Mouse (Mus musculus) kidney, embryonic 15.5 days (tissue): ENCODE data around the gene Nfkb2. TPM values are rescaled to one million over a fixed set of nuclear protein-coding genes. Genes with fewer than 3 reads are reported as not detected.

ENCODE experiments used
- ATAC-seq: fragments of 200-750 bp; cut with Nextera tagmentation; replicated peaks from 2 replicates; pipeline ENCODE4 v1.8.0; 2017; ENCODE audit warnings: moderate TSS enrichment; ENCODE audit not compliant: low FRiP score
- H3K27ac ChIP-seq: fragments of 300-500 bp; sonication (generic); 2 replicates; pipeline ENCODE4 v1.5.1; 2015; ENCODE audit warnings: mild to moderate bottlenecking, inconsistent platforms
- H3K27me3 ChIP-seq: fragments of 300-500 bp; sonication (generic); 2 replicates; pipeline ENCODE4 v1.6.1; 2015; ENCODE audit warnings: inconsistent platforms
- H3K36me3 ChIP-seq: fragments of 300-500 bp; sonication (generic); 2 replicates; pipeline ENCODE4 v1.6.1; 2015; ENCODE audit warnings: inconsistent platforms
- H3K4me1 ChIP-seq: fragments of 300-500 bp; sonication (generic); 2 replicates; pipeline ENCODE4 v1.6.1; 2015; ENCODE audit warnings: inconsistent platforms
- H3K4me2 ChIP-seq: fragments of 300-500 bp; sonication (generic); 2 replicates; pipeline ENCODE4 v1.6.1; 2015; ENCODE audit warnings: moderate library complexity, mild to moderate bottlenecking, inconsistent platforms
- H3K4me3 ChIP-seq: fragments of 300-500 bp; sonication (generic); replicated peaks from 2 replicates; pipeline ENCODE4 v1.5.1; 2015; ENCODE audit warnings: mild to moderate bottlenecking, inconsistent platforms
- H3K9ac ChIP-seq: fragments of 300-500 bp; sonication (generic); 2 replicates; pipeline ENCODE4 v1.6.1; 2015; ENCODE audit warnings: mild to moderate bottlenecking, inconsistent platforms
- H3K9me3 ChIP-seq: fragments of 300-500 bp; sonication (generic); replicated peaks from 2 replicates; pipeline ENCODE4 v1.6.1; 2016; ENCODE audit warnings: inconsistent platforms
- WGBS: fragments of 180-500 bp; shearing (Covaris S2); methylation state at CpG from one replicate; pipeline ENCODE4 v1.1.7; 2015; ENCODE audit warnings: mixed read lengths; 5-methylcytosine and 5-hydroxymethylcytosine counted together
- microRNA counts: library from miRNA; unstranded; fragments of <30 nt; microRNA quantifications from one replicate; lab custom pipeline; 2016
- microRNA-seq: library from miRNA; unstranded; fragments of <30 nt; microRNA quantifications from one replicate; pipeline ENCODE4, GENCODE M21; 2016
- polyA plus RNA-seq: library from polyadenylated mRNA; unstranded; fragments of >200 nt; fragmentation: Nextera tagmentation; extraction: Ambion mirVana; gene quantifications from 2 replicates; pipeline ENCODE4 v1.2.1, GENCODE M21; 2015

The Nfkb2 gene
- polyA plus RNA-seq, 1 experiment from 2014 or later, result 9.8 TPM

DNA sequence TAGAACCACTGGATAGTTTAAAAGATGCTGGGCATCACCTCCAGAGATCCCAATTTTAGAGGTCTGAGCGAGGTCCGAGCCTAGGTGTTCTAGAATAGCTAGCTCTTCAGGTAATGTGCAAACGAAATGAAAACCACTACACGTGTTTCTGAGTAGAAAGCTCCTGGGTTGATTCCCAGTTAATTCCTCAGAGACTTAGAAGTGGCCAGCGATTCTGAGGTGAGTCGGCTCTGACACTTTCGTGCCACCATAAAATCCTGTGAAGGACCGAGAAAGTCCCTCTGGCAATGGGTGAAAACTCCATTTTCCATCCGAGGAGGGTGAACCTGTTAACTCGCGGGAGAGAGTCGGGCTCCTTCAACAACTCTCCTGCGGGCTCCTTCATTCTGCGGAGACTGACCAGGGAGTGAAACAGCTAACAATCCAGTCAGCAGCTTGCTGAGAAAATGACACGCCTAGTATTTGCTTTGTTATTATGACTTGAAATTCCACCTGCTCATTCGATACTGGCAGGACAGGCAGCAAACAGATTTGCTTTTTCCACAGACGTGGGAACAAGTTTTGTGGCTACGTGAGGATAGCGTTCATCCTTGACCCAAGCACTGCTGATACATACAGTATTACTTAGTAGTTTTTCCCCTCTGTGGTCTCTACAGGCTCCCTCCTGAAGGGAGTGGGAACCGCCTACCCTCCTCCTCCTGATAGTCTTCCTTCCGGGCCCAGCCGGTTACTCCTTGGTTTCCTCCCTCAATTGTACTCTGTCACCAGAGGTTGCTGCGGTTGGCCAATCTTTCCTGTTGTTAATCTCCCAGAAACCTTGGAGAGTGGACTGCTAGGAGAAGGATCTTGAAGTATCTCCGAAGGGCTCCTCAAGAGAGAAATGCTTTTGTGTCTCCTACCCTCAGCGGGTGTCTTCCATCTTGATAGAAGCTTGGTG is 53.5 kb downstream of the Nfkb2 start:
- H3K4me1 ChIP-seq, result peaks cover 20% of the 10 kb centered on the region
- ATAC-seq, result no peak
- no peaks in the 10 kb centered on the region for H3K36me3 ChIP-seq
- H3K9me3 ChIP-seq, result no peaks in the 10 kb centered on the region
- H3K9ac ChIP-seq, result peak overlapping the region; percentile 48
- H3K27me3 ChIP-seq, result peaks cover 12% of the 10 kb centered on the region
- WGBS, result 14% methylated on average over 25 of the region's 25 CpGs
- peak overlapping the region; percentile 64 for H3K27ac ChIP-seq
- H3K4me3 ChIP-seq, result peak overlapping the region; percentile 54
- H3K4me2 ChIP-seq, result peak overlapping the region; percentile 77

DNA sequence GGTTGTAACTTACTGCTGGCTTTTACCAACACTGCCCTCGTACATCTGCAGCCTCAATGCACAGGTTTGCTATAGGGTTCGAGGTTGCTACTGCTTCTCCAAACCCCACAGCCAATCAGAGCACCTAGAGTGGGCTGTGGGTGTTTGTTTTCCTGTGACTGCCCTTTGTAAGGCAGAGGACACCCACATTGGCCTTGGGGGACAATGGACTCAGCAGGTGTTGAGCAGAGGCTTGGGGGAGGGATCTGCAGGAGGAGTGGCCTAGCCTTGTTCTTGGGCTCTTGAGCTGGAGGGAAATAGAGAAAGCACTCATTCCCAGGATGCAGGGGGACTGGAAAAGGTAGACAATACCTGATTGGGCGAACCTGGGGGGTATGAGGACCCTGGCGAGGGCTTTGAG is 54.3 kb downstream of the Nfkb2 start:
- no peak overlapping the region for H3K9ac ChIP-seq
- H3K9me3 ChIP-seq, result no peaks in the 10 kb centered on the region
- H3K36me3 ChIP-seq, result no peaks in the 10 kb centered on the region
- peak overlapping the region; percentile 77 for H3K4me2 ChIP-seq
- 62% methylated on average over 4 of the region's 4 CpGs for WGBS
- peak overlapping the region; percentile 64 for H3K27ac ChIP-seq
- peaks cover 12% of the 10 kb centered on the region for H3K27me3 ChIP-seq
- no peak for ATAC-seq
- H3K4me1 ChIP-seq, result peaks cover 20% of the 10 kb centered on the region
- H3K4me3 ChIP-seq, result no peak overlapping the region

MicroRNAs encoded within 50 kb of the gene (microRNA counts, 519-probe panel; counts per million panel counts)
- 2,639 counts per million, percentile 58 among the panel's probes with 10 or more counts for microRNA mmu-miR-146b (lab: Ali Mortazavi, UCI)

Small RNAs within 50 kb of the gene (microRNA-seq; reads per million reads assigned to microRNA genes)
- gene Mir146b, result not detected

Other genes with a start within 250 kb of the Nfkb2 start
- gene Nolc1, start 228.5 kb upstream of the Nfkb2 start, polyA plus RNA-seq, result 99.4 and 101 TPM in 2 replicates
- gene Elovl3, start 172.4 kb upstream of the Nfkb2 start, polyA plus RNA-seq, result not detected in 2 replicates
- 0.48 and 0.85 TPM in 2 replicates for gene Pitx3, start 156.0 kb upstream of the Nfkb2 start, polyA plus RNA-seq
- gene Gbf1, start 151.8 kb upstream of the Nfkb2 start, polyA plus RNA-seq, result 50.7 and 51.0 TPM in 2 replicates
- 3.9 and 7.2 TPM in 2 replicates for gene Psd, start 22.8 kb downstream of the Nfkb2 start, polyA plus RNA-seq
- 18.2 and 20.1 TPM in 2 replicates for gene Fbxl15, start 23.9 kb downstream of the Nfkb2 start, polyA plus RNA-seq
- gene Cuedc2, start 34.4 kb downstream of the Nfkb2 start, polyA plus RNA-seq, result 158 and 177 TPM in 2 replicates
- gene Mfsd13a, start 36.8 kb downstream of the Nfkb2 start, polyA plus RNA-seq, result 12.5 and 15.0 TPM in 2 replicates
- 2.0 and 2.6 TPM in 2 replicates for gene 2310034G01Rik, start 46.0 kb downstream of the Nfkb2 start, polyA plus RNA-seq
- 122 and 136 TPM in 2 replicates for gene Actr1a, start 91.4 kb downstream of the Nfkb2 start, polyA plus RNA-seq
- 42.3 and 46.5 TPM in 2 replicates for gene Sufu, start 92.6 kb downstream of the Nfkb2 start, polyA plus RNA-seq
- 24.6 and 28.7 TPM in 2 replicates for gene Trim8, start 197.4 kb downstream of the Nfkb2 start, polyA plus RNA-seq